Mouse (Mus musculus) left cerebral cortex, adult 18-20 months (tissue): ENCODE results near the gene Fbxl13. TPM values are rescaled to one million over a fixed set of nuclear protein-coding genes. Genes with fewer than 3 reads are reported as not detected.

Experiments
- DNase-seq, 2 experiments: peaks; one replicate each; pipeline ENCODE4 v3.0.0; 2021 to 2022; ENCODE audit warnings: low spot score in 2 of 2, mixed read lengths in 1 of 2
- long read RNA-seq, 2 experiments: library from polyadenylated mRNA; stranded (forward); transcript quantifications; one replicate each; pipeline ENCODE4 v2.0.0; 2021
- total RNA-seq, 2 experiments: library from RNA; stranded (reverse); gene quantifications; 2 replicates each; pipeline ENCODE4 v1.2.3; 2021

Fbxl13 gene
- under 1 TPM; 0.16 to 0.28 TPM for total RNA-seq
- long read RNA-seq, experiment 1: 0 reads
- long read RNA-seq, experiment 2: 0 reads

DNA sequence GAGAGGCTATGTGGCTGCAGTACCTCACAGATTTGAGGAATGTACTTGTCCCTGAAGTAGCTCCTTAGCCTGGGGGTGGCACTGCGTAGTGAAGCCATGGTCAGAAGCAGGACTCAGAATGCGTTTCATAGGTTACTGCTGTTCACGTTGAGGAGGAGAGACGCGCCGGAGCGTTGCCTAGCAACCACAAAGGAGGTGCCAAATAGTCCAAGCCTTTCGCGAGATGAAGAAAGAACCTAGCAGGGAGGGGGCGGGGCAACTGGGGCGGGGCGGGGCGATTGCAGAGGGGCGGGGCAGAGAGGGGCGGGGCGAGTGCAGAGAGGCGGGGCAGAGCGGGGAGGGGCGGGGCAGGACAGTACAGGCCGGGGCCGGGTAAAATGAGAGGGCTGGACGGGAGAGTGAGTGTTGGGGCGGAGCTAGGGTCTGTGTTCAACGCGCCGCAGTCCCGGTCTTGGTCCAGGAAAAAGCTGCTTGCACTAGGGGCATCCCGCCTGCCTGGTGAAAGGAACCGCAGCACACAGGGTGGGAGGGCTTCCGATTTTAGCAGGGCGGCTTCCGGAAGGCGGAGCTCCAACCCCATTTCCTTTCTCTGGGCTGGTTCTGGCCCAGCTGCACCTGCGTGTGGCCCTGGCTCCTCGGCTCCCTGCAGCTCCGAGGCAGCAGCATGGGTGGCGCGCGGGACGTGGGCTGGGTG, at the start of gene Fbxl13, which contains the start of gene Armc10:
Gene Fbxl13 (minus strand): TSS at position 196 of the 694 bp plus-strand sequence.
Gene Armc10 (plus strand): TSS at position 375 of the 694 bp plus-strand sequence.
- DNase-seq: peak; percentile 84 to 88

- no peak for DNase-seq
Observed at GRCm38 (mm10) chr5:21694854-21695490, 49.5 kb upstream of the Fbxl13 start.

DNA sequence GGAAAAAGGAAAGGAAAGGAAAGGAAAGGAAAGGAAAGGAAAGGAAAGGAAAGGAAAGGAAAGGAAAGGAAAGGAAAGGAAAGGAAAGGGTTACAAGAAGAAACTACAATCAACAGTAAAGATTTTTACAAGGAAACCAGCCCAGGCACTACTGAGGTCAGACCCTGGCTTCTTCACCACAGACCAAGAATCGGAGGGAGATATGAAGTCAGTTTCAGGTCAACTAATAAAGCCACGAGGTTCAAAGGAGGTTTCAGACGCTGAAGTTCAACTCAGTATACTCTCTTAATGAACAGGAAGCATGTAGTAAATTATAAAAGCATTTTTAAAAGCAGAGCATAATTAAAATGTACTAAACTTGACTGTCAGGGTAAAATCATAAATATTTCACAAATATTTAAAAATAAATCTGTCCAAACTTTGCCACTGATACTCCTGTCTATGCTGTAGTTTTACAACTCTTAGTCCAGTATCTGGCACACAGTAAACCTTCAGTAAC, 48.0 kb upstream of the Fbxl13 start:
- DNase-seq: no peak

DNA sequence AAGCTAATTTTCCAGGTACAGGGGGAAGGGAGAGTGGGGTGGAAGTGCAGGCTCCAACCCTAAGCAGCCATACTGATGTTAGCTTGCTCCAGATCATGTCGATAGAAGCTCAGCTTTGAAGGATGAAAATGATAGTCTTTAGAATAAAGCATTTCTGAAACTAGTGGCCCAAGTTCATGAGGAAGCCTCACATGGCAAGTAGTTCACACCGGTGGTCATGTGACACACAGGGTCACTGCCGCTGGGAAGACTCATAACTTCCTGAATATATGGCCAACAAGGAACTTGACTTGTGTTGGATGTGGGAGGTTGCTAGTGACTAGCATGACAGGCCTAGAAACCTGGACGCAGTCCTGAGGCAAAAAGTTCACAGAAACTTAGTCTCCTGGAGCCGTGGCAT, 46.8 kb upstream of the Fbxl13 start:
- DNase-seq: no peak

DNA sequence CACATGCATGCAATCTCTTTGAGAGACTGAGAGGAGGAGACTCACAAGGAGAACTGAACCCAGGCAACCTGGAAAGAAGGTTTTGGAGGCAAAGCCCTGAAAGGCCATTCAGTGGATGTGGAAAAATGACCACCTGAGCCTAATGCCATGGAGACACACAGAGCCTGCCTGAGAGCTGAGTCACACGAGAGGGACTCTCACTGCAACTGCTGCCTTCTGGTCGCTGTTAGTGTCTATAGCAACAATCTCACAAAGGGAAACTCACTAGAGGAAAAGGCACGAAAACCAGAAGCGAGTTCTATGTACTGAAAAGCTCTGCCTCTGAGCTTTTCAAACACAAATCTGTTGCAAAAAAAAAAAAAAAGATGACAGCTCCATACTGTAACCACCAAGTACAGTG, 41.6 kb upstream of the Fbxl13 start:
- no peak for DNase-seq

- no peak for DNase-seq
Observed at GRCm38 (mm10) chr5:21685001-21685400, 39.6 kb upstream of the Fbxl13 start.

DNA sequence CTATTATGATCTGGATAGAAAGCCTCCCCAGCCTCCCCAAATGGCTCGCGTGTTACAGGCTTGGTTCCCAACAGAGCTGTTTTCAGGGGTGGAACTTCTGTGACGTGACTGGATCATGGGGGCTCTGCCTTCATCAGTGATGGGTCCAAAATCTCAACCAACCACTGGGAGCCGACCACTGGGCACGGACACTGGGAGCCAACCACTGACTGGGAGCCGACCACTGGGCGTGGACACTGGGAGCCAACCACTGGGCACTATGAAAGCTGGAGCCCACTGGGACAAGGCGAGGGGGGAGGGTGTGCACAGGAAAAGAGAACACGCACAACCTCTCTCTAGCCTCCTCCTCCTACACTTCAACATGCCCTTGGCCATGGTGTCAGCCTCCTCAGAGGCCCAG, 38.4 kb upstream of the Fbxl13 start:
- no peak for DNase-seq

DNA sequence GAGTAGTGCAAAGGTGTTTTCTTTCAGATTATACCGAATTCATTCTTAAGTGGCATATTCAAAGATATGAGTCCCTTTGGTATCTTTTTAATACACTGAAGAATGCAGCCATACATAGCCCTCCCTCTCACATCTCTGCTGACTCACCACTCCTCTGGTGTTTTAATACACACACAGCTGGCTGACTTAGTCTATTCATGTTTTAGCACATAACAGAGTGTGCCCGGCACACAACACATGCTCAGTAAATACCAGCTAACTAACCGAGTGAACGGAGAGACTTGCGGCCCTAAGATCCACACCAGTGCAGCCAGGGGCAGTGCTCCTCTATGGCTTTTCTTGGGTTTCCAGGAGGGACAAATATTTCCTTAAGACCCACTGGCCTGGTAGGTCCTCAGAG, 35.5 kb upstream of the Fbxl13 start:
- DNase-seq: no peak

DNA sequence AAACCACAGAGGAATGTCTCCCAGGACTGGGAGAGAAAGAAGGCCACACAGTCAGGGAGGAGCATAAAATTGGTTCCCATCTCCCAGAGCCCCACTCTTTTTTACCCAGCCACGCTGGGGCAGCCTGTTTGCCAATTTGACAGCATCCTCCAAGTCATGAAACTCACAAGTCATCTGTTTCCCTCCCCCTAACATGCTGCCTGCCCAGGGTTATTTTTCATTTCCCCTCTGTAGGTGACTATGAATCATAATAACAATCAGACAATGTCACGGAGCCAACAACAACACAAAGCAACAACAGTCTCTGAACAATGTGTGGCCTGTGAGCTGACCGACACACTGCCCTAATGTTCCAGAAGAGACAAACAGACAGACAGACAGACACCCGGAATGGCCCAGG, 34.6 kb upstream of the Fbxl13 start:
- DNase-seq: no peak

- DNase-seq: peak in 1 of 2 experiments; percentile 0
Observed at GRCm38 (mm10) chr5:21678363-21678762, 32.9 kb upstream of the Fbxl13 start.

DNA sequence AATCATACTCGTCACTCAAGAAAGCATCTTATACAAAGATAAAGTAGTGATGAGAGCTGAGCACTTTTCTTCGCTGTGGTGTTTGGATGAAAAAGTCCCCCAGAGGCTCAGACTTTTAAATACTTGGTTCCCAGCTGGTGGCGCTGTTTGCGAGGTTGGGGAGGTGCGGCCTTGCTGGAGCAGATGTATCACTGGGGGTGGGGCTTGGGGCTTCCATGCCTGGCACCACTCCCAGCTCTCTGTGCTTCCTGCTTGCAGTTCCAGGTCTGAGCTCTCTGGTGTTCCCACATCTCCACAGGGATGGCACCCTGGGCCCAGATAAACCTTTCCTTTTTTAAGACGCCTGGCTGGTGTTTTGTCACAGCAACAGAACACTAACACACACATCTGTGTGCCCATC, 32.5 kb upstream of the Fbxl13 start:
- no peak for DNase-seq

- DNase-seq: no peak
Observed at GRCm38 (mm10) chr5:21675494-21675893, 30.1 kb upstream of the Fbxl13 start.

GRCm38 (mm10) chr5:21675019-21675418, 29.6 kb upstream of the Fbxl13 start:
- no peak for DNase-seq

DNA sequence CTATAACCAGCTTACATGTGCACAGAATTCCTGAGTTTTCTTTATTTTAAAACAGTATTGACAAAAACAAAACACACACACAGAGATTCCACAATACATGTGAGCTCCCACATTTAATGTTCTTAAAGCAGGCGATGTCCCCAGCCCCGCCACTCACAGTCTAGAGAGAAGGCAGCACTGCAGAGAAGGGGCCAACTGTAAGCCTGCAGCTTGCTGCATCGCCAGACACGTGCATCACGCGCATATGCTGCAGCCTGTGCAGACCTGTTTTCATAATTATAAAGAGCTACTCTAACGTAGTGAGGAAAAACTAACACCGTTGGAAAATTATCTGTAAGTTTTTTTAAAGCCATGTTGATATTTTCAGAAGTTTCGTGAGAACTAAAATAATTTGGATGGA, 28.3 kb upstream of the Fbxl13 start:
- DNase-seq: no peak

DNA sequence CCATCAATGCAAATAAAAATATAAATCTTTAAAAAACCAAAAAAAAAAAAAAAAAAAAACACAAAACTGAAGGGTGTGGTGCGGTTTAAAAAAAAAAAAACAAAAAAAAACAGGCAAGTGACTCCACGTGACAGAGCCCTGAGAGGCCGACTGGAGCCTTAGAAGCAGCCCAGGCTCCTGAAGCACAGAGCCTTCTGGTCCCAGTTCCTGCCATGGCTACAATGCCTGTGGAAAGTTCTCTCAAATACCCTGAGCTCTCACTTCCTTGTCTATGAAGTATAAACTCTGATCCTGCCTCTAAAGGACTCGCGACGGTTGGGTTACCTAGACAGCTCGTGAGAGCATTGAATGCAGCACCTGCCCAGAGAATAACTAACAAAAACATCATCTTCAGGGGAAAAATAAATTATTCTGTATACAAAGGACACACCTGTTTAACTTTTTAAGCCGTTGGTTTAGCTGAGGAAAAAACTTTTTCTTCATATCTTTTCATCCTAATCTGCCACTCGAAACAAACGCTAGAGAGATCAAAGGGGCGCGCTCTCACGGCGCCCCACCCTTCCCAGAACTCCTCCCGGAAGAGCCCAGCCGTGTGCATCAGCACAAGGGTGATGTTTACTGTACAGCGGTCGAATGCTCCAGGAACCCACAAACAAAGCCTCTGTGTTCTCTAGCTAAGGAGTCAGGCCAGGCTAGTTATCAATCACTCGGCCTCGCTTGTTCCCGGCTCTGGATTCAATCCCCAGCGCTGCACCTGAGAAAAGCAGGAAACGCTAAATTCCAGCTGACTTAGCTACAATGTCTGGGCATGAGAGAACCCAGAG, 27.6 kb upstream of the Fbxl13 start:
- DNase-seq: no peak

- no peak for DNase-seq
Observed at GRCm38 (mm10) chr5:21669307-21669706, 23.9 kb upstream of the Fbxl13 start.

DNA sequence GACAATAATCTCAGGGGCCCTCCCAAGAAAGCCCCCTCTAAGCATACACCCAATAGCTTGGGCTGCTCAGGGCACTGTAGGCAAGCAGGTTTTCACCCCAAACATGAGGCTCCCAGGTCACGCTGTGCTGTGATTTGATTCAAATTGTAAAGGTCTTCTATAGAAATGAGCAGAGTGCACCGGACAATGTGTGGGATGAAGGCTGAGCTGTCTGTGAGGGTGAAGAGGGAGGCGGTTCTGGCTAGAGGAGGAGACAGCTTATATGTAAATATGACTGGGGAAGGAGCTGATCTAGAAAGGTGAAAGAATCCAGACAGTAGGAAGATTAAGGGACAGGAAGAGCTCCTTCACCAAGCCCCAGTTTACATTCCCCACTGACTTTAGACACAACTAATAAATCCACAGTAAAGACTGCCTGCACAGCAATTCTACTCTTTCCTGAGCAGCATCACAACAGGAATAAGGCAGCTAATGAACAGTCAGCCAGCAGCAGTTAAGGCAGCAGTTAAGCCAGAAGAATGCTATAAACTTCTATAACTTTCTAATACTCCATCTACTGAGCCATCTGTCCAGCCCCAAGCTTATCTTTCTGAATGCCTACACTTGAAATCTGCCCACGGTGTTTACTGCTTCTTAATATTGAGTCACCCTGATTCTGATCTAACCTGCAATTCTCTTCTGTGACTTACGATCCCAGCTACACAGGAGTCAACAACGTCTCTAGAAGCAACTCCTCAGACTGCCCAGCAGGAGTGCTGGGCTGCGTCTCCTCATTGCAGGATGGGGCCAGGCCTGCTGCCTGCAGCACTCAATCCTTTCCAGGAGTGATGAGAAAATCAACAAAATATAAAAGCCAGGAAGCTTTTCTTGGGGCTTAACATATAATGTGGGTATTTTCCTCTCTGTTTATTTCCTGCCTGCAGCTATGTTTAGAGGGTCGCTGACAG, 22.0 kb upstream of the Fbxl13 start:
- no peak for DNase-seq

DNA sequence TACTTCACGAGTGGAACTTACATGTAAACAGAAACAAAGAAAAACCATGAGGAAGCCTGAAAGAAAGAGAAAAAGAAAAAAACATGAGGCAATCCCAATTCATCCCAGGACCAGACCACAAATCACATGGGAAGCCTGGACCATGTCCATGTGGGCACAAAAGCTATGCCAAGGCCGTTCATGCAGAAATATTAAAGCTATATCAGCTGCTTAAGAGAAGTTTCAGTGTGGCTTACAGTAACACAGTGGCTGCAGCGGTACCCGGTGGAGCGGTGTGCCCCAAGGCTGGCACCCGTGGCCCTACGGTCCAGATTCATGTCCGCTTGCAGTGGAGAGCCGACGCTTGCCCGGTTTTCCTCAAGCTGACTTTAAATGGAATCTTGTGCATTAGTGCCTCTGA, 17.6 kb upstream of the Fbxl13 start:
- no peak for DNase-seq

DNA sequence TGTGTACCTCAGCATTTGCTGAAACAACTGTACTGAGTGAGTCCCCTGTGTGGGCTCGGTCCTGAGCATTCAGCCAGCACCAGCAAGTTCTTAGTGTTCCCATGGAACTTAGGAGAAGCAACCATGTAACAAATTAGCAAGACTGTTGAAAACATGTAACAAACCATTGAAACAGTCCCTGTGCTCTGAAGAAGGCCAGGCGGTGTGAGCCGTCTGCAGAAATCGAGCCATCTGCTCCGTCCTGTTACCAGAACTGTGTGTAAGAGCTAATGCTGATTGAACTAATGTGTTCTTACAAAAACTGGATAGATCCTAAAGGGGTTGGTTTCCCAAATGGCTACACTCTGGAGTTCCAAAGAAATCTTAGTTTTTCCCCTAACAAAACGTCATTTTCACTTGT, 15.4 kb upstream of the Fbxl13 start:
- DNase-seq: no peak

- DNase-seq: peak; percentile 85 to 89
Observed at GRCm38 (mm10) chr5:21658623-21659395, 13.4 kb upstream of the Fbxl13 start.
